In the genomic region with DNA sequence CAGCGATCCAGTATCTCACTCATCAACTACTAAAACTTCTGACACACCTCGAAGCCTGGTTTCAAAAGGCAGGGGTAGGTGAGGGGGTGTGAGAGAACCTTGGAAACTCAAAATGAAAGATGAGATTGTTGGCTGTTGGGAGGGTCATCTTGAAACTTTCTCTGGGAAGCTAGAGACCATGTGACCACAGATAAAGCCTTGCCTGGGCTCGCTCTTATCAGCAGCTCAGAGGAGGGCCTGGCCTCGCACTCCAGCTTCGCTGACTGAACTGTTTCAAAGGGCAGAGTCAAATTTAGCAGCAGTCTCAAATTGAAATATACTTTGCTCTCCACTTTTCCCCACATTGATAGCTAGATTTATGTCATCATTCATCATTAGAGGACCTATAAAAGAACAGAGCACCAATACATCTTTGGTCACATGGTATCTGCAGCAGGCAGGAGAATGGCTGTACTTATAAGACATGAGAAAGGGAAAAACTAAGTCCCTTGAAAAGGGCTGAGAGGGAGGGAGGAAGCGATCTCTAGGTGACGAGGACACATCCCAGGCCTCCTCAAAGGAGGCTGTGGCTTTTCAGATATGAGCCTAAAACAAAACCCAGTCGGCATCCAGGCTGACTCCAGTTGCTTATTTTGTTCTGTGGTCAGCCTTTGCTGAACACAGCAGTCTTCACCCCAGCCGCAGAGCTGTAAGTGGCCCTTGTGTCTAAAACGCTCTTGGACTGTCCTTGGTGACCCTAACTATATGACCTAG, we compare ENCODE assay signal across 11 mouse cellular contexts. TPM values are rescaled to one million over a fixed set of nuclear protein-coding genes. Genes with fewer than 3 reads are reported as not detected.
DNase-seq lines count a peak whose midpoint lies in the region; ATAC-seq and TF ChIP-seq lines count a peak whose summit lies in the region.
"Had no signal": no experiment of that assay in that cellular context is flagged by ENCODE, and none has a peak within 500 bp of the region (broad histone marks: within the 10 kb centered on the region; RNA-seq: fewer than 3 reads in every experiment).

No protein-coding gene starts in this region.

- H3K9me3 ChIP-seq in liver, embryonic 14.5 days (ENCODE audit: control insufficient read depth, low read length), result no peaks in the 10 kb centered on the region
- H3K9me3 ChIP-seq in forebrain, embryonic 13.5 days (replicated peaks), result no peaks in the 10 kb centered on the region
- H3K9me3 ChIP-seq: embryonic facial prominence, embryonic 13.5 days had no signal

- peak; percentile 57 for TF ChIP-seq EP300 in liver, embryonic 14.5 days (IDR thresholded peaks at IDR 0.05; ENCODE audit: low read depth)

- H3K4me2 ChIP-seq in liver, embryonic 14.5 days (ENCODE audit: low read depth), result peak overlapping the region; percentile 54
- H3K4me2 ChIP-seq in forebrain, embryonic 13.5 days, result no peak overlapping the region
- H3K4me2 ChIP-seq: embryonic facial prominence, embryonic 13.5 days had no signal

- peak overlapping the region in 1 of 2 experiments; percentile 21; a peak in 2 of 4 replicates for H3K4me3 ChIP-seq in liver, embryonic 14.5 days (ENCODE audit: insufficient read depth in 1 of 2, low read depth in 2 of 2, low read length in 2 of 2)
- H3K4me3 ChIP-seq in forebrain, embryonic 13.5 days, result no peak overlapping the region
- H3K4me3 ChIP-seq: embryonic facial prominence, embryonic 13.5 days had no signal

- no peaks in the 10 kb centered on the region for H3K27me3 ChIP-seq in liver, embryonic 14.5 days (ENCODE audit: control insufficient read depth, insufficient read depth, low read length)
- H3K27me3 ChIP-seq in forebrain, embryonic 13.5 days, result no peaks in the 10 kb centered on the region
- H3K27me3 ChIP-seq: embryonic facial prominence, embryonic 13.5 days had no signal

- 13% methylated on average over 10 of the region's 10 CpGs for WGBS in liver, embryonic 14.5 days (ENCODE audit: insufficient replicate concordance)
- WGBS in forebrain, embryonic 13.5 days, result 80% methylated on average over 10 of the region's 10 CpGs

- H3K9ac ChIP-seq in liver, embryonic 14.5 days (replicated peaks), result peak overlapping the region; percentile 57
- H3K9ac ChIP-seq in forebrain, embryonic 13.5 days, result no peak overlapping the region
- H3K9ac ChIP-seq: embryonic facial prominence, embryonic 13.5 days had no signal

- no peak for TF ChIP-seq CTCF in liver, embryonic 14.5 days (IDR thresholded peaks at IDR 0.05; ENCODE audit: low read depth)

- H3K36me3 ChIP-seq in liver, embryonic 14.5 days (replicated peaks; ENCODE audit: control insufficient read depth, insufficient read depth, low read depth), result no peaks in the 10 kb centered on the region
- no peaks in the 10 kb centered on the region for H3K36me3 ChIP-seq in forebrain, embryonic 13.5 days (ENCODE audit: poor library complexity, severe bottlenecking)
- H3K36me3 ChIP-seq: embryonic facial prominence, embryonic 13.5 days had no signal

- DNase-seq in kidney, adult 9 months, result peak; percentile 27
- DNase-seq in kidney, adult 8-10 months, result no peak
- DNase-seq in c-Kit-positive CD71-positive TER-119-negative erythroid progenitor cells, embryonic 14.5 days (ENCODE audit: low read depth), result peak; percentile 43
- DNase-seq in heart, postnatal 14 days, result peak; percentile 44 to 54
- peak; percentile 44 to 58 (median 48) for DNase-seq in liver, embryonic 14.5 days (ENCODE audit: low read depth in 3 of 3, low spot score in 3 of 3)
- no peak for DNase-seq in right cerebral cortex, postnatal 14 days
- DNase-seq in gastrocnemius, adult 18-20 months (ENCODE audit: low spot score), result no peak
- DNase-seq: left cerebral cortex, postnatal 4 days had no signal

- H3K4me1 ChIP-seq in liver, embryonic 14.5 days (replicated peaks; ENCODE audit: control insufficient read depth in 2 of 2, insufficient read depth in 2 of 2, low read length in 1 of 2), result peaks cover 21 to 23% of the 10 kb centered on the region in 2 experiments
- H3K4me1 ChIP-seq in forebrain, embryonic 13.5 days, result no peaks in the 10 kb centered on the region
- H3K4me1 ChIP-seq: embryonic facial prominence, embryonic 13.5 days had no signal

- peak; percentile 94 for ATAC-seq in liver, embryonic 14.5 days (ENCODE audit: insufficient read depth)
- ATAC-seq in forebrain, embryonic 13.5 days, result no peak
- ATAC-seq: activated CD4-positive, CD25-positive, alpha-beta regulatory T cell, adult 4 months had no signal

- peak overlapping the region; percentile 82 for H3K27ac ChIP-seq in liver, embryonic 14.5 days
- H3K27ac ChIP-seq in forebrain, embryonic 13.5 days, result no peak overlapping the region
- H3K27ac ChIP-seq: embryonic facial prominence, embryonic 13.5 days had no signal

- intact Hi-C loops in heart, postnatal 14 days (cut with DNase I), result loop anchor here (2.0 kb wide), 1 partner anchor 42 kb away; no protein-coding TSS in a partner anchor

RNA-seq across cellular contexts. Expression of a gene that starts 8.1 kb away (rescaled TPM):
- under 1 TPM; 0.27 to 0.38 TPM for total RNA-seq in heart, postnatal 14 days (2021)
- 0.09 and 0.13 TPM in 2 replicates for polyA plus RNA-seq in liver, embryonic 14.5 days (2012; rRNA removed)
- polyA plus RNA-seq in liver, embryonic 14.5 days (2014; fragmentation: Nextera tagmentation; extraction: Ambion mirVana), result 0.08 and 0.22 TPM in 2 replicates
- not detected for total RNA-seq in gastrocnemius, adult 18-20 months (2021)
- 0.53 and 0.57 TPM in 2 replicates for polyA plus RNA-seq in forebrain, embryonic 13.5 days (2015; fragmentation: Nextera tagmentation; extraction: Ambion mirVana)

RNA-seq across cellular contexts. Expression of a gene that starts 44.0 kb away (rescaled TPM):
- total RNA-seq in heart, postnatal 14 days (2021), result 100 to 1,000 TPM; 321 to 347 TPM
- 19.5 and 33.1 TPM in 2 replicates for polyA plus RNA-seq in liver, embryonic 14.5 days (2012; rRNA removed)
- polyA plus RNA-seq in liver, embryonic 14.5 days (2014; fragmentation: Nextera tagmentation; extraction: Ambion mirVana), result 123 and 129 TPM in 2 replicates
- 10 to 100 TPM; 22.0 to 27.3 TPM for total RNA-seq in gastrocnemius, adult 18-20 months (2021)
- 406 and 414 TPM in 2 replicates for polyA plus RNA-seq in forebrain, embryonic 13.5 days (2015; fragmentation: Nextera tagmentation; extraction: Ambion mirVana)

Comparison
In these comparisons a context has a peak if more than half of its experiments do, and no peak if none do; other contexts are left out.
1. DNase-seq: peak in kidney, adult 9 months (single experiment), c-Kit-positive CD71-positive TER-119-negative erythroid progenitor cells, embryonic 14.5 days (single experiment), heart, postnatal 14 days (2 of 2) and liver, embryonic 14.5 days (3 of 3); none in kidney, adult 8-10 months (0 of 2), right cerebral cortex, postnatal 14 days (single experiment) and gastrocnemius, adult 18-20 months (single experiment).
2. RNA of a gene that starts 44.0 kb away (total RNA-seq): 321 to 347 TPM in heart, postnatal 14 days; 22.0 to 27.3 TPM in gastrocnemius, adult 18-20 months; every median in the first group is over 10 times any median in the second.